Mouse (Mus musculus): Measurements from ENCODE around the gene Dbx2.

The Dbx2 gene

DNA sequence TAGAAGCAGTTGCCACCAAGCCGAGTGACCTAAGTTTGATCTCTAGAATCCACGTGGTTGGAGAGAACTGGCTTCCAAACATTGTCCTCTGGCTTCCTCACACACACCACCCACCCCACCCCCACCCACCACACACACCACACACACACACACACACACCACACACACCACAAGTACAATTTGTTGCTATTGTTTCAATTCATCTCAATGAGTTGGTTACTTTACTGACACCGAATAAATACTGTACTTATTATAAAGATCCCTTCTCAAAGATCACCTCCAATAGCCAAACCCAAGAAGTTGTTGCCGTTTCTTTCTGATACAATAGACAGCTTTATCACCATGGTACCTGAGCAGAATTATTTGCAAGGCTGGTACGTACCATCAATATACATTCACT lies at the start of gene Dbx2:
Gene Dbx2, minus strand, starts transcription at position 101 of the 400 bp plus-strand sequence.
- no peak for DNase-seq (ENCODE audit: low read depth)

DNA sequence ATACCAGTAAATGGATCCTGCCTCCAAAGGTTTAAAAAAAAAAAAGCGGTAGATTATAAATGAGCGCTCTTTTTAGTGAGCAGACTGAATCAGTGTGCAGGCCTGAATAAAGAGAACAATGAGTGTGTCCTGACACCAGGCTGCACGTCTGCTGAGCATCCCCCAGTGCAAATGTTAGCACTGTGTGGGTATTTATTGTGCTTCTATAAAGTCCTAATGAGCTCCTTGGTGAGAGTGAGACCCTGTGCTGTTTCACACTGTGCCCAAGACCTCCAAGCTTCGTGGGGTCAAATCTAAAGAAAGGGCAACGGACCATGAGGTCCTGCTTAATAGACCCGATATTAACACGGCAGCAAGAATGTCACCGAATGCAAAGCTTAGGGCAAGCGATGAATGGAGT lies 46.4 kb upstream of the Dbx2 start:
- no peak for DNase-seq (ENCODE audit: low read depth)

DNA sequence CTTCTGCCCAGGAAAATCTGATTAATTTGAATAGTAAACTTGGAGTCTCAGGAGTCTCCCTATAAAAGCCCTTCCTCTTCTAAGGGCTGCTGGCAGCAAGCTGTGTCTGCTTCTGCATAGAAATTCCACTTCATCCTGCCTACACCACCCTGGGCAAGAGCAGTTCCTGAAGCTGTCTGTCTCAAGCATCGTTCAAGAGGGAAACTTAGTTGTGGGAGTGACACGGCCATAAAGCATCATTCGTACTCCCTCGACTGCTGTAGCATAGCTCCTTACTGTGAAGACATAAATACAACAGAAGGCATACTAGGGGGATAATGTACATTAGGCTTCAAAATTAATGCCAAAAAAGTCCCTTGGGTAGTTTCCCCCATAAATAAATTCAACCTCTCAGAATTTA lies 45.8 kb upstream of the Dbx2 start:
- no peak for DNase-seq (ENCODE audit: low read depth)

DNA sequence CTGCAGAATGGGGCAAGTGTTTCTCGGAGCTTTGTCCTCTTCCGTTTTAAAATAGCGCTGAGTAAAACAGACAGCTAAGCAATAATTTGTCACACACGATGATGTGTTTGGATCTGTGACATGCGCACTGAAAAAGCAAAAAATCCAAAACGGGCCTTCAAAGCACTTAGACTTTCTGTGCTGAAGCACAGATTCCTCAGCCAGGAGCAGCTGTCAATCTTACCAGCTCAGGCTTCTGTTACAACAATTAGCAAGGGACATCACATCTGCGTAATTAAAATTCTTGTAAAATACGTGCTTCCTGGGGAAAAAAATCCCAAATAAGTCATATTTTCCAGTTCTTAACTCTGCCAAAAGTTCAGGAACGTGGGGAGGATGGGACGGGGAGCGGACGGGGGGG lies 43.6 kb upstream of the Dbx2 start:
- no peak for DNase-seq (ENCODE audit: low read depth)

DNA sequence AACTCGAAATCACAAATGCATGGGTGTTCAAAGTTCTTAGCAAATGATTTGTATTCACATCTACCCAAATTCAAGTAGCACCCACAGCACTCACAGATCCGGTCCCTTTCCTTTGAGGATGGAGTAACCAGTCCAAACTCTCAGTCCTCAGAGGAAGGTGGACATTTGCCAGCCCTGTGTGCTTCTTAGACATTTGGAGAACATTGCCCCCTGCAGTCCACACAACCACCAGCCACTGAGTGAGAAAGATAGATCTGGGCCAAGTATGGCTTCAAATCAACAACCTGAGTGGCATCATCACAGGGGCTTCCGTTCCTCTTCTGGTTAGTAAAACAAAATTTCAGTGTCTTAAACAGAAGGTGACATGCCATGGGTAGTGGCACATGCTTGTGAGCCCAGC lies 38.0 kb upstream of the Dbx2 start:
- no peak for DNase-seq (ENCODE audit: low read depth)

DNA sequence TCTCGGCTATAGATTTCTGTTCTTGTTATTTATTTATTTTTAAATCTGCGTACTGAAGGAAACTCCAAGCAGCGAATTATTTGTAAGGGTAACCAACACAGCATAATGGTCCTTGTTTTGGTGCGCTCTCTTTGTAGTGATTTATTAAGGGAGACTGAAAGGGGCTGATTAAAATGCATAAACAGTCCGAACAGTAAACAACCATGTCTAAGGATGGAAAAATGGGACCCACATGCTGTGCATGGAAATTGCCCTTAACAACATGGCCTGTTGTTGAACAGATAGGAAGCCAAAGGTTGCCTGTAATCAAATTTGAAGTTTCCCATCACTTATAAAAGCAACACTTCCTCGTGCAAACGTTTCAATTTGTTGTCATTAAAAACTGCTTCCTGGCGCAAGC lies 35.8 kb upstream of the Dbx2 start:
- no peak for DNase-seq (ENCODE audit: low read depth)

DNA sequence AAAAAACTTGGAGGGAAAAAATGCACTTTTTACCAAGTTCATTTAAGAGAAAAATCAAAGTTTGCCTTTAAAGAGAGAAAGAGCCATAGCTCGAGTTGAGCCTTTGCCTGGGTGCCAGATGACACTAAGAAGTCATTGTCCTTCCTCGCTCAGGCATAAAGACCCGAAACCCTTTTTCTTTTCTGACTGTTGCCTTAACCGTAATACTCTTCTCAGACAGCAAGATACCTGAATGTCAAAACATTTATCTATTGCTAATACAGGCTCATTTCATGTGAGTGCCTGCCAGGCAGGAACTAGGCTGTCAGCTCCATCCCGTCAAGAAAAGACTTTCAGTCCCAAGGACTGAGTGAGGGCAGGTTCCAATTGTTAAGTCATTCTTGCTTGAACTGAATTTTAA lies 35.4 kb upstream of the Dbx2 start:
- no peak for DNase-seq (ENCODE audit: low read depth)

DNA sequence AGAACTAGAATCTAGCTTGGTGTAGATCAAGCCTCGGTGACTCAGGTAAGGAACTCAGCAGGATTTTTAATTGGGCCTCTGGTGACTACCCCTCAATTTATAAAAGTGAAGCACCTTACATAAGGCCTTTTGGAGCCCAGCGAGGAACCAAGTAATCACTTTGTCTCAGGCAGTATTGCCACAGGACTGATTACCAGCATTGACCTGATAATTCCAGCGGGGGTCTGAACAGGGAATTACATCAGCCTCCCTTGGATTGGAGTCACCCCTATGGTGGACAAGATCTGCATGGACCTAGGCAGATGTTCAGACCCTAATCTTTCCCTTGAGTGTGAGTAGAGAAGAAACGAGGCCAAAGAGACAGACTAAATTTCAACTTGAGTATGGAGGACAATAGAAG lies 26.9 kb upstream of the Dbx2 start:
- DNase-seq (ENCODE audit: low read depth), result no peak

DNA sequence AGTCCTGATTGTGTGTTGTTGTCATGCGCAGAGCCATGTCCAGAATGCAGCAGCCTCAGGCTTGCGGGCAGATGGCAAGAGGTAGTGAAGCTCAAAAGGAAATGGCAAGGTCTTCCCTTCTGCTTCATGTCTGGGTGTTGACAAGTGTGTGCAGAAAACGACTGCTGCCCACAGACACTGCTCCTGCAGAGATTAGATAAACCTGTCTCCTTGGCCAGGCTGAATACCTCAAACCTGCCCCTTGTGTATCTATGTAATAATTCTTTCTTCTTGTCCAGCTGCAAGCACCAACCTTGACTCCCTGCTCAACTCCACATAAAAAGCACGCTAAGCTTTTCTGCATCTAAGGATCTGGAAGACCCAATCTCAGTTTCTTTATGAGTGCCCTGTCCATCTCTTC lies 19.9 kb upstream of the Dbx2 start:
- DNase-seq (ENCODE audit: low read depth), result no peak

DNA sequence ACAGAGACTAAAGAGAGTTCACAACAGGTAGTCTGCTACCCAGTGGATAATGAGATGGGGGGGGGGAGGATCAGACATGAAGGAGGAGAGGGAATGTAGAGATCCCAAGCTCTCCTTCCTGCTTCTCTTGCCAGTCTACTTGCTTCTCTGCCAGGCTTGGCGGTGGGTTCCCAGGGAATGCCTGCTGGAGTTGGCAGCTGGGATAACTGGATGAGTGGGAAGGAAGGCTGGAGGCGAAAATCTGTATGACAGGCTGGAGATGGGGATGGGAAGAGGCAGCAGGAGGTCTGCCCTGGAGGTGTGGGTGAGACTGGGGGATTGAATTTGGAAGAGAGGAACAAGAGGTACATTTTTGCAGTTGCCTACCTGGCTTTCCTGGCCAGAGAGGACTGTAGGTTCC lies 19.4 kb upstream of the Dbx2 start:
- DNase-seq (ENCODE audit: low read depth), result no peak

DNA sequence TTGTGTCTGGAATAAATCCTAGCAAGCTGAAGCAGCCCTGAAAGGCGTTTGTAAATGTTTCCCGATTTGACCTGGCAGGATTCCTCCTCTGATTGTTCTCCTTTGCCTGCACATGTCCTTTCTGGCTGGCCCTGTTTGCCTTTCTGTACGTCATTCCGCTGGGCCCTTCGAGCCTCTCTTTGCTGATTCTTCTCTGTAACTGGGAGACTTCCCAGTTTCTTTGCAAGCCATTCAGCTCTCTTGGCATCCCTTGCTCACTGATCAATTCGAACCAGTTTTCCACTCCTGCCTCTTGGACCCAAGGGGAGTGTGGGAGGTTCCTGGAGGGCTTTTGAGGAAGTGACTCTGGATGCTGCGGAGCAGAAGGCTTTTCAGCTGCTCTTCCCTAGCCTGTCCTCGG lies 11.4 kb upstream of the Dbx2 start:
- no peak for DNase-seq (ENCODE audit: low read depth)

DNA sequence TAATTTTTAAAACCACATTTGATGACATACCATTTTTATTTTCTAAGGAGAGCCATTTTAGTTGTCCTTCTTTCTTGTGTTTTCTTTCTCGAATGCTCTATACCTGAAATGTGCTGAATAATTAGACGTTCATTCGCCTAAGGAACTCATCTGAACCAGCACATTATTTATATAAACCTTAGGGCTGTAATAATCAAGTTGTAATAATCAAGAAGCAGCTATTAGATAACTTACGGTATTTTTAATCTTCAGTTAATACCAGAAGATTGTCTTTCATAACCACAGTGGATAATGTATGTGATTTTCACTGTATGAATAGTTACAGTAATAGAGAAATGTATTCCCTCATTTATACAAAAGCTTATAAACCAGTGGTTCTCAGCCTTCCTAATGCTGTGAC lies 9.2 kb upstream of the Dbx2 start:
- DNase-seq (ENCODE audit: low read depth), result no peak

DNA sequence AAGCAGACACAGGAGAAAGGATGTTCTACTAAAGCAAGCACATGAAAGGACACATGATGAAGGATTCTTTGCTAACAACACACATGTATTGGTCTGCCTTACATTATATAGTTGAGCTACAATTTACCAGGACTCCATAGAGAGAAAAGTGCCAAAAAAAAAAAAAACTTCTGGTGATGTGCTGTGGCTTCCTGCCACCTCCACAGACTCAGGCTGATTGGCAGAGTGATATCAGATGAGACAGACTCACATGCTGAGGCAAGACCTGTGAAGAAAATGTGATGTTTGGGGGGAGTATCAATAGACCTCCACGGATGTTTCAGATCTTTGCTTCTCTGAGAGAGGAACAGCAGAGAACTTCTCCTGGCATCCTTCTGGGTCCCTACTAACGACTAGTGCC lies 6.0 kb upstream of the Dbx2 start:
- no peak for DNase-seq (ENCODE audit: low read depth)

DNA sequence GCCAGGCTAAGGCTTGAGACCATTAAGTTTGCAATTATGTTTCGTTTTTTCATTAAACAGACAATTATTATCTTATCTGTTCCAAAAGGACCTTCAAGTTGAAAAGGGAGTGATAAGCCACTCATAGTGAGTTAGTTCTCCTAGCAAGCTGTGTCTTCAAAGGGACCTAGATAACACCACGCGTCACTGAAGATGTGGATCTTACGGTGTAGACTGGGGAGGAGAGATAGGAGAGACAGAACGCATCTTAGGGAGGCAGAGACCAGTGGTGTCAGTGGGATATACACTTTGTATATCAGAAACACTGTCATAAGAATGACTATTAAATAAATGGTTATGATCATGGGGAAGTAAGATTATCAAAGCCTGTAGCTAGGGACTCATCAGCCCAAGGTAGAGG lies 4.6 kb upstream of the Dbx2 start:
- DNase-seq (ENCODE audit: low read depth), result peak; percentile 49

DNA sequence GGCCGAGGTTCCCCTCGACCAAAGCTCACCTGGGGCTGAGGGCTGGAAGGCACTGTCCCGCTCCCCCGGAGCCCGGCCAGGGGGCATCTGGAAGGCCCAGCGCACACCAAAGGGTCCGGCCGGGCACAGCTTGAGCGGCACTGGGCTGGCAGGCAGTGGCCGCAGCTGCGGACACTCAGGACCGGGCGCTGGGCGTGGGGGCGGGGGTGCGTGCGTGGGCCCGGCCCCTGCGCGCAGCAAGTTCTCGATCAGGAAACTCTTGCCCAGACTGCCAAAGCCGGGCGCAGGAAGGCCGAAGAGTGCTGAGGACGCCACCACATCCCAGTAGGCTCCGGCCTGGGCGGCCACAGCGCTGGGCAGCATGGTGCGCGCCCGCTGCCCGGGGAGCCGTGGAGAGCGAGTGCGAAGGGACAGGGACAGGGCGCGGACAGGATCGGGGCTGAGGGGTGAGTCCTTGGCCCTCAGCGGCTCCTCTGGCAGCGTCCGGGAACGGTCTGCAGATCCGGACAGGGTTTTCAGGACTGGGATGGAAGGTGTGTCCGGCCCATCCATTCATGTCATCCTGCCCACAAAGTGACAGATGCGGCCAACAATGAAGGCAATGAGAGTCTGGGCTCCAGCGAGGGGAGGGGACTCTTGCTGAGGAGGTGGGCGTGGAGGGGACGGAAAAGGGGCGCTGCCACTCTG lies 1.4 kb downstream of the Dbx2 start:
- no peak for DNase-seq (ENCODE audit: low read depth)

DNA sequence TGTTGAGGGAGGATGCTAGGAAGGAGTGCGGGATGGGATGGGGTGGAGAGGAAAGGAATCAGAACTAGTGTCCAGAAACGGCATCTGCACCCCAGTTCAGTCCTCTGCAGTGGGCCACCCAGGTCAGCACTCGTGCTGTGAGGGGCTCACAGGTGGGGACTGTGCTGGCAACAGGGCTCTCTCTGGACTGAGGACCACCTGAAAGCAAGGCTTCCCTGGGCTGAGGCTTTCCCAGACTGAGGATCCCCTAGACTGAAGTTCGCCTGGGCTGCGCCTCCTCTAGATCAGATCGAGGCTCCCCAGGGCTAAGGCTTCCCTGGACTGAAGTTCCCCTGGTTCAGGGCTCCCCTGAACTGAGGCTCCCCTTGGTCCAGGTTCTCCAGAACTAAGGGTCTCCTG lies 1.9 kb downstream of the Dbx2 start:
- no peak for DNase-seq (ENCODE audit: low read depth)

DNA sequence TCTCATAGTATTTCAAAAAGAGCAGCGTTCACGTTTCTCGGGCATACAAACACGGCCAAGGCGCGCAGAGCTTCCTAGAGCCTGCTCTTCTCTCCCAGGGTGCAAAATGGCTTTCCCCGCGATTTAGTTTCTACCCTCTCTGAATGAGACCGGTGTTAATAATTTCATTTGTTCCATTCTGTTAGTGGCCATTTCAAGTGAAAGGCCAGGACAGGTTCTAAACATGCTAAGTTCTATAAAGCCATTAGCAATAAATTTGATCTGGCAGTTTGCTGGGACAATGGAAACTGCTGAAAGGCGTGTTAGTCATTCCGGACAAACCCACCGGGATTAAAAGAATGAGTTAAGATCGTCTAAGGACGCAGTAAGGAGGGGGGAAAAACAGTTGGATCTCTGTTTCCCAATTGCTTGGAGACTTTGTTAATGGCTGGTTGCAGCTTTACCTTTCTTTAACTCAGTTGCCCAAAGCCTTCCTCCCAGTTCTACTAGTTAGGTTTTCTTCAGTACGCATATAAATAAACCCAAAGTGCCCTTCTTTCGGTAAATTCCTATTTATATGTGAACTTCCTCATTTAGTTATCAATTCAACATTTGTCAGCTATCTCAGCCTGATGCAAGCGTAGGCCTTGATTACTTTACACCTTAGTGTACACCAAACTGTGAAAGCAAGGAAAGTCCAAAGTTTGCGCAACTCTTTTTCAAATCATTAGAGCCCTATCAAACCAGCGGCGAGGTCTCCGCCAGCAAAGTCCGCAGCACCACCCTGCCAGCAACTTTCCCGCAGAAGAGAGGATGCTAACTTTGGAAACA lies 2.7 kb downstream of the Dbx2 start:
- DNase-seq (ENCODE audit: low read depth), result no peak

DNA sequence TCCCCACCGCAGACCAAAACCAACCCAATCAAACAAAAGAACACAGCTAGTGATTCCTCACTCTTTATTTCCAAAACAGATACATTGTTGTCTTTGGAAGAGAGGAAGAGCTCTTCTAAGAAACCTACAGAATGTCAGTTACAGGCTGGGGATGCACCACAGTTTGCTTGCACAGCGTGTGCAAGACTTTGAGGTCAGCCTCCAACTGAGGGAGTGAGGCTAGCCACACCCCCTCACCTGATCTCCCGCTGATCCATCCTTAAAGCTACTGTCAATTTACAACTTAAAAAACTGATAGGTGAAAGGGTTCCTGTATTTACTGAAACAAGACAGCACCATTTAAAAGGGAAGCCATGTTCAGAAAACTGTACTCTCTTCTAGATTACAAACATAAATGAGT lies 3.9 kb downstream of the Dbx2 start:
- DNase-seq (ENCODE audit: low read depth), result no peak

DNA sequence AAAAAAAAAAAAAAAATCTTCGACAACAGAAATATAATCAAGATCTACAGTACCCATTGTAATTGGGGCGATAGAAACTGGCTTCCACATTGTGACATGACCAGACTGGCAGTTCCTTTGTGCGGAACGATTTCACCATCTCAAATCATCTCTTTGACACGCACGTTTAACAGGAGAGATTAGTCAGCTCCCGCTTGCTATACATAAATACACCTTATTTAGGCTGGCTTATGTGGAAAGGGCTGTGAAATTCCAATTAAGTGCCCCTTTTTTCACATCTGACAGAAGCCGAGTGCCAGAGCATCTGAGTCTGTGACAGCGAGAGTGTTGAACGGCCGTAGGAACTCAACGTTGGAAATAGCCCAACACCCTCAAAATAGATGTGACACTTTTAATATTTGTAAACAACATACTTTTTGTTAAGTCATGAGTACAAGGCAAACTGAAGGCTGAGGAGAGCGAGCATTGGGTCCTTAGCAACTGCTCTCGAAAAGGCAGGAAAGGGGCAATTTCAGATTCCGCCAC lies 12.2 kb downstream of the Dbx2 start:
- no peak for DNase-seq (ENCODE audit: low read depth)

DNA sequence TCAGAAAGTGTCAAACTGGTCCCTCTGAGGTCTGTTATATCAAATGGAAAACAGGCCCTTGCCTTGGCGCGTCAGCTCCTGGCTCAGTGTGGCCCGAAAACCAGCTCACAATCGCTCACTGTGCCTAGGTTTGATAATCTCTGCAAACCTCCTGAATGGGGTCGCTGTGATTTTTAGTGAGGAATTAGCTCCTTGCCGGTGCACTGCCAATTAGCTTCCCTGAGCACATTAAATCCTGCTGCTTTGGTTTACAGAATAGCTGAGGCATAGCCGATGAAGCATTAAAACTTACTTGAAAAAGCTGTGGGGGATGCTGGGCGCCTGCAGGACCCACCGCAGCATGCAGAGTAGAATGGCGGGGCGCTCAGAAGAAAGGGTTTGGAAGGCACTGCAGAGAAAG lies 15.4 kb downstream of the Dbx2 start:
- DNase-seq (ENCODE audit: low read depth), result no peak

DNA sequence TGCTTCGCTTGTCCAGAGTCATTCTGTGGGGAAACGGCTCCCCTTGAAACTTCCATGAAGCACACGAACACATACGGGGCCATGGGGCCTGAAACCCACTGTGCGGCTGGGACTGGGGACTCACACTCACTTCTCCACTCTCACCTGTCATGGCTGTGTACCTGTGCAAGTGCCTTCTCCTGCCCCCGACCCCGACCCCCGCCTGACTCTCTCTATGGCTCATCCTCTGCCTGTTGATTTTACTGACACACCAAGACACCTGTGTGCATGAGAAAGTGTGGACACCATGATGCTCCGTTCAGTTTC lies 16.0 kb downstream of the Dbx2 start:
- no peak for DNase-seq (ENCODE audit: low read depth)

DNA sequence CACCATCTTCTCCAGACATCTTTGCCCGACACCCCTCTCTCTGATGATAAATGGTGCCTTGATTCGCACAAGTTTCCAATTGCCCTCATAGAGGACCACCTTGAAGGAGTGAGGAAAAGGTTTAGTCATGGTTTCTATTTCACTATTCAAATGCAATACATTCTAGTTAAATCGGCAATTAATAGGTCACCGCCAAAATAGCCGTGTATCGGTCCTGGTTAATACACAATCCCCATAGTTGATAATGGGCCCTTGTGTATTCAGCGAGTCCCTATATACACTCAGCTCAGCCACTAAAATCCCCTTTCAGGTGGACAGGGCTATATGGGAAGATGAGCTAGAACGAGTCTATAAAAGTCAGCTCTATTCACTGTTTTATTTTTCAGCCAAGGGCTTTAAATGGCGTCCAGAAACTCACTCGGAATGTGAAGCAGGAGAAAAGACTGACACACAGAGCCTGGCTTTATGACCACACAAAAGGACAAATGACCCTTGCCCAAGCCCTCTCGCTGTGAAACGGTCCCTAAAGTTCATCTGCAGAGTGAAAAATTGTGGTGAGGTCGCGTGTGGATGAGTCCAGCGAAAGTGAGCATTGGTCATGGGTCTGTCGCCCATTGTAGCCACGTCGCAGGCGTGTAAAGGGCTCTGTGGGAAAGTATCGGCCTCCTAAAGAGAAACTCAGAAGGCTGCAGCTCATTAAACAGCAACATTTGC lies 16.5 kb downstream of the Dbx2 start:
- no peak for DNase-seq (ENCODE audit: low read depth)

DNA sequence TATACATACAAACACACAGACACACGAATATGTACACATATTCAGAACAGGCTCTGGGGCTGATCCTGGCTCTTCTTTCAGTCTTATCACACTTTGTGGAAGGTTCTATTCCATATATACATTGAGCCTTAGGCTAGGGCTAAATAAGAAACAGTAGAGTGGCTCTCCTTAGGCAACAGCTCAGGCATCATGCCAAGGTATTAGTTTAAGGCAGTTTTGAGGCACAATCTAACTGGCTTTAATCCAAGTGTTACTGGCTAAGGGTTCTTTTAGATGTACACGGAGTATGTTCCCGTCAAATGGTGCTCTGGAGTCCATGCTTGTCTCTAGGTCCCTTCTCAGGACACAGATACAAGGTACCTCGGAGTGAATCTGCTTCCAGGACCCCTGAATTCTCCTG lies 31.4 kb downstream of the Dbx2 start:
- DNase-seq (ENCODE audit: low read depth), result no peak
